Mouse (Mus musculus) cerebellum, postnatal 14 days (tissue): ENCODE data around the gene Jdp2.
A peak's percentile ranks its signal among the peaks of the same experiment; 100 is the strongest.

ENCODE experiments used
- DNase-seq, 2 experiments: peaks; one replicate each; pipeline ENCODE4 v3.0.0; 2021; ENCODE audit warnings: mixed read lengths in 2 of 2

Gene Jdp2

GRCm38 (mm10) chr12:85638541-85639325, 39.9 kb downstream of the Jdp2 start:
- peak in 1 of 2 experiments; percentile 33 for DNase-seq

DNA sequence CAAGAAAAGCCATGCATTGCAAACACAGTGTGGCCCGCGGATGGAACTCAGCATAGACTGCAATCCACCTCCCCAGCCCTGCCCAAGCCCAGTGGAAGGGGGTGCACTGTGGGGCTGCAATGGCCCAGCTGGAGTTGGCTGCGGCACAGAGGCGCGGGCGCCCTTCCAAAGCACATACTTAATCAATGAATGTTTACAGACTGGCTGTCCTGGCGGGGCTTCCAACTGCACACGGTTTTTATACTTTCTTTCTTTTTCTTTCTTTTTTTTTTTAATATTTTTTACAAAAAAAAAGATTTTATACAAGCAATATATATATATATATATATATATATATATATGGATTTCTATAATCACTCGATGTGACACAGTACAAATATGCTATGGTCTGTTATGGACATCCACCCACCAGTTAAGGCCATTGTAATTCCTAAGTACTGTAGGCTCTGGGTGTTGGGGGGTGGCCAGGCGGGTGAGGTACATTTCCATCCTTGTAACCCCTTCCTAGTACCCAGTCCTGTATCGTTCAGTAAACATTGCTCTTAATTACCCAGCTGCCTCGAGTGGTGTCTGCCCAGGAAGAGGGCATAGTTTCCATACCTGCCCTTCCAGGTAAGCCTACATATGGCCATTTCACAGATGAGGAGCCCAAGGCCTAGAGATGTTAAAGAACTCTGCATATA, 40.6 kb downstream of the Jdp2 start:
- peak; percentile 58 to 59 for DNase-seq

DNA sequence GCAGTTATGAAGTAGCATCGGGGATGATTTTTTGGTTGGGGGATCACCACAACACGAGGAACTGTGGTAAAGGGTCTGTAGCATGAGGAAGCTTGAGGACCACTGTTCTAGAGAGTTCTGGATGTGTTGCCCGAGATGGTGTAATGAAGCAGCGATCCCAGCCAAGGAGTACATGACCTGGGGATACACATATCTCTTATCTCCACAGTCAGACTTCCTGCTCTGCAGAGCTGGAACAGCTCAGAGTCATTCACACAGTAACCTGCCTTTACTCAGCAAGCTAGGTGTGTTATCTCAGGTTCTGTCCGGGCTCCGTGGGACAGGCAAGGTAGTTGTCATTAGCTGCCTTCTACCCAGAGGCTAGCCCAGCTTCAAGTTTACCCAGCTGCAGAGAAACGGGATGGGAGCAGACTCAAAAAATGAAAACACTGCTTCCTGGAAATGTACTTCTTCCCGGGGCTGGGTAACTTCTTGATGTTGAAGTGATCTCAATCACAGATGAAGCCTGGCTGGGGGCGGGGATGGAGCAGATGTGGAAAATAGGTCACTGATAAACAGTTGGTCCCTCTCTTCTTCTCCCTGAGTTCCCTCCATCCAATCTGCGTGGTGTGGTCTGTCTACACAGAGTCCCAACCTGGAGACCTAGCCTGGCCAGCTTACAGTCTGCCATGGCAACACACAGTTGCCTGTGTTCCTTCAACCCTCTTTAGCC, 42.2 kb downstream of the Jdp2 start:
- DNase-seq = no peak

DNA sequence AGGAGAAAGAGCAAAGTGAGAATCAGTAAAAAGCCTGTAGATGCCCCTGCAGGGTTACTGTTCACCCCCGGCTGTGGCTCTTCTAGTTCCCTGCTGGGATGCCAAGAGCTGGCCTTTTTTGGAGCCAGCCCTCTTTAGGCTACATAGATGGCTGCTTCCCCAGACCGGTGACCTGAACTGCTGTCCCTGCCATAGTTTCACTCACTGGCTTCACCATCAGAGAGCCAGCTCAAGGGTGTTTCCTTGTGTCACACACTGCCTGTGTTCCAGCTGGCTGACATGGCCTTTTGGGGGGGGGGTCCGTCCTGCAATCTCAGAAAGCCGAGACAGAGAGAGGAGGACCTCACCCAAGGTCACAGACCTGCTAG, 42.7 kb downstream of the Jdp2 start:
- DNase-seq = no peak

- no peak for DNase-seq
Observed at GRCm38 (mm10) chr12:85643735-85644134, 44.9 kb downstream of the Jdp2 start.

DNA sequence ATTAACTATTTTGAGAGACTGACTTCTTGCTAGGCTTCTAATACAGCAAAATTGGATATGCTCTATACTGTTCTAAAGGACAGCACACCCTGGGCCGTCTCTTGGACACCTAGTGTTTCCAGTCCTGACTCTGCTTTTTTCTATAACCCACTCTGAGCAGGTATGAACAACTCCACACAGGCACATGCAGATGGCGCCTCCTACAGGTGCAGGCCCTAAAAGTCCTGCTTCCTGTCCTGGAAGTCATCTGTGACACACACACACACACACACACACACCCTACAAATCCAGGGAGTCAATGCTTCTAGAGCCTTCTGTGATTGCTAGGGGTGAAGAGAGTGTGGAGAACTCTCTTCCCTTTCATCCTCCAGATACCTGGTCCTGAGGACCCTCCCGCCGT, 46.8 kb downstream of the Jdp2 start:
- peak; percentile 62 to 74 for DNase-seq

DNA sequence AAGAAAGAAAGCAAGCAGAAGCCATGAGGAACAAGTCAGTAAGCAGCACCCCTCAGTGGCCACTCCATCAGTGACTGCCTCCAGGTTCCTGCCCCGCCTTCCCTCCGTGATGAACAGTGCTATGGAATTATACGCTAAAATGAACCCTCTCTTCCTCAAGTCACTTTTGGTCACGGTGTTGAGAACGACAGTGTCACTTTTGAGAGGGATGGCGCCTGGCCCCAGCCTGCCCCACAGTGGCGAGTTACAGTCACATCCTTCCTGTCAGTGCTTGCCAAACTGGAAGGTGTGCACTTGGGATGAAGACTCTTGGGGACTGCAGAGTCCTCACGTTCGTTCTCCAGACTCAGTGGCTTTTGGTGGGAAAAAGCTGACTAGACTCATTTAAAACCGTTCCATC, 48.5 kb downstream of the Jdp2 start:
- DNase-seq = peak; percentile 52 to 60

DNA sequence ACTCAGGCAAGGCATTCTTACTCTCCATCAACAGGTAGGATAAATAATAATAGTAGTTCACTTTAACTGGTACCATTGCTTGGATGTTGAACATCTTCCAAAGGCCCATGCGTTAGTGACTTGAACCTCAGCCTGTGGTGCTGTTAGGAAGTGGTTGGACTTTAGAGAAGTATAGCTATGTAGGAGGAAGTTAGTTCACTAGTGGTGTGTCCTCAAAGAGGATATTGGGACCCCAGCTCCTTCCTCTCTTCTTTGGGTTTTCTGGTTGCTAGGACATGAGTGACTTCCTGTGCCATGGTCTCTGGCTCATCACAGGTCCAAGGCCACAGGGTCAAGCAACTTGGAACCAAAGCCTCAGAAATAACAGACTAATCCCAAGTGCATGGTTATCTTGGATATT, 49.1 kb downstream of the Jdp2 start:
- no peak for DNase-seq

GRCm38 (mm10) chr12:85659319-85659718, 60.5 kb downstream of the Jdp2 start:
- DNase-seq = peak in 1 of 2 experiments; percentile 54

- no peak for DNase-seq
Observed at GRCm38 (mm10) chr12:85660855-85661254, 62.0 kb downstream of the Jdp2 start.

- DNase-seq = peak; percentile 37 to 46
Observed at GRCm38 (mm10) chr12:85662232-85662631, 63.4 kb downstream of the Jdp2 start.

DNA sequence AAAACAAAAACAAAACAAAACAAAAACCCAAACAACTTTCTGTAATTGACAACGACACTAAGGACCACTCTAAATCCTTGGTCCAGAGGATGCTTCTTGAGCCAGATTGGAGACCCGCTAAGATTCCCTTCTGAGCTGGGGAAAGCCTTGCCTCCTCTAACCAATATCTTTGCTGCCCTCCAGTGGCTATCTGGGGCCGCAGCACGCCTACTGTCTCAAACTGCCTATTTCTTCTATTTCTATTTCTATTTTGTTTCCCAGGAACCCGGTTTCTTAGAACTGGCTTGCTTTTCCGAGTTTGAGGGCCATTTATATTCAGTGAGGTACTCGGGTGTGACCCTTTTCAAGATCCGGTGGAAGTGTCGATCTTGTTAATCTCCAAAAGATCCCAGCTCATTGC, 64.1 kb downstream of the Jdp2 start:
- peak; percentile 86 to 88 for DNase-seq

DNA sequence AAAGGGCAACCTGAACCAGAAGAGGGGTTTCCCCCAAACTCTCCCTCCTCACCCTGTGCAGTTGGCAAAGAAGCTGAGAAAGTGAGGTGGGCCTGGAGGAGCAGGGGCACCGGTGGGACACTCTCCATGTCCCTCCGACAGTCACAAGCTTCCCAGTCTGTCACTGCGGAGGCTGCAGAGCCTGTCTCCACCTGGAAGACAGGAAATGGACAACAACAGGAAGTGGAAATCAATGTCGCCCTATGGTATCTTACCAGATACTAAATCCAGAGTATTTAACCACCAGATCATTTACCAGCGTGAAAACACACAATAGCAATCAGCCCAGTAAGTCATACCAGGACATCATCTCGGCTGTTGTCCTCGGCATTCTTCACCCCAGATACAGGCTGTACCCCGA, 67.3 kb downstream of the Jdp2 start:
- no peak for DNase-seq

DNA sequence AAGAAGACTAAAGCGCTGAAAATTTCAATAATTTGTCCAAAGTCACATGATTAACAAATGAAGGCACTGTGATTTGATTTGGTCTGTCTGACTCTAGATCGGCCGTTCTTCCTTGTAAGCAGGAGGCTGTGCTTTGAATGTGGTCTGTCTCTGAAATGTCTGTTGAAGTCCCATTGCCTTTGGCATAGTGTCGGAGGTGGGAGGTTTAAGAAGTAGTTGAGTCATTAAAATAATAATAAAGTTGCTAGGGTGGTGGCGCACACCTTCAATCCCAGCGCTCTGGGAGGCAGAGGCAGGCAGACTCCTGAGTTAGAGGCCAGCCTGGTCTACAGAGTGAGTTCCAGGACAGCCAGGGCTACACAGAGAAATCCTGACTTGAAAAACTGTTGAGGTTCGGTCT, 68.2 kb downstream of the Jdp2 start:
- DNase-seq = no peak

DNA sequence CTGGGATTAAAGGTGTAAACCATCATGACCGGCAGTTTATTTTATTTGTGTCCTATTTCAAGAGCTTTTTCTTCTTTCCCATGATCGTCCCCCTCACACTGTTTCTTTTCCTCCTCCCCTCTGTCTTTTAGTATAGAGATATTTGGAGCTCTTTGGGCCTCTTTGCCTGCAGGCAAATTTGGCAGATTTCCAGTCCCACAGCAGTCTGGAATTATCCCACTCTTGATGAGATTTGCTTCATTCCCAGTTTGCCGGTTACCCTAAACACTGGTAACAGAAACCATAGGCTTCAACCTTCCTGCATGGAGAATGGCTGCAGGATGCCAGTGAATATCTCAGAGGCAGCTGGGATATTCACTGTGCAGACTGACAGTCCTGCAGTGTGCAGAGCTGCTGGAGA, 69.9 kb downstream of the Jdp2 start:
- DNase-seq = peak; percentile 21 to 40

DNA sequence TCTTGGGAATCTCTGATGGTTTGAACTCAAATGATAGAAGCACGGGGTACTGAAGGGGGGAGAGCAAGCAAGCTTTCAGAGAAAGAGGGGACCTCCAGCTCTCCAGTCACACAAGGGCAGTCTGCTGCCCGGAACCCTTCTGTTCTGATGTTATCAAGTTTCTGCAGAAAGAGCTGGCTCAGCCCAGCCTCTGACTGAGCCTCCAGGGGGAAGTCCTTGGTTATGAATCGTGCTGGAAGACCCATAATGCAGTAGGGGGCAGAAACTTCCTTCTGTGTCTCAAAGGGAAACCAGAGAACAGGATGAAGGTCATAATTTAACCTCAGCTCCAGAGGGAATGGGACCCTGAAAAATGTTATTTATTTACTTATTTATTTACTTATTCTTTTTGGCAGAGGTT, 71.3 kb downstream of the Jdp2 start:
- DNase-seq = no peak

DNA sequence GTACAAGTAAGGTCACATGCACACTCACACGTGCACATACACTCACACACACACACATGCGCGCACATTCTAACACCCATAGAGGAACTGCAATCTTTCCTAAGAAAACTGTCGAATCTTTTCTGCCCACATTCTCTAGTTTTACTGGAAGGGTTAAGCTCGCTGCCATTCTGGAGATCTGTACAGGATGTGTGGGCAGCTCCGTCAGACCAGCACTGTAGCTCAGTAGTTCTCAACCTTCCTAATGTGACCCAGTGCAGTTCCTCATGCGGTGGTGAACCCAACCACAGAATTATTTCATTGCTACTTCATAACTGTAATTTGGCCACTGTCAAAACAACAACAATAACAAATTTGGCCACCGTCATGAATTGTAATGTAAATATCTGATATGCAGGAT, 75.1 kb downstream of the Jdp2 start:
- DNase-seq = no peak

GRCm38 (mm10) chr12:85679117-85679516, 80.3 kb downstream of the Jdp2 start:
- DNase-seq = no peak

DNA sequence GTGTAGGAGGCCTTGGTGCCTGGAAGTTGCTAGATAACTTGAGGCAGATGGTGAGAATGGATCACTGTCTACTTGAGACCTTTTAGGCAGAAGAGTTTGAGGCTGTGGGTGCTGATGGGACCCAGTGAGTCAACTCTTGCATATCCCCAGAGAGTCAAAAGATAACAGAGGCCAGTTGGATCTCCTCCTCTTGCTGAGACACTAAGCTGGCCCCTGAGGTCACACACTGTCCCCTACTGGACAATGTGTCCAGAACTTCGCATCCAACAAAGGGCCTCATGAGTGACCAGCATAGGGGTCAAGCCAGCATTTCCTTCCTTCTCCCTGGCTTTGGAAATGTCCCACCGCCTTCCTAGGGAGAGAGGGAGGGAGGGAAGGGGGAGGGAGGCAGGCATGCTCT, 81.0 kb downstream of the Jdp2 start:
- no peak for DNase-seq

DNA sequence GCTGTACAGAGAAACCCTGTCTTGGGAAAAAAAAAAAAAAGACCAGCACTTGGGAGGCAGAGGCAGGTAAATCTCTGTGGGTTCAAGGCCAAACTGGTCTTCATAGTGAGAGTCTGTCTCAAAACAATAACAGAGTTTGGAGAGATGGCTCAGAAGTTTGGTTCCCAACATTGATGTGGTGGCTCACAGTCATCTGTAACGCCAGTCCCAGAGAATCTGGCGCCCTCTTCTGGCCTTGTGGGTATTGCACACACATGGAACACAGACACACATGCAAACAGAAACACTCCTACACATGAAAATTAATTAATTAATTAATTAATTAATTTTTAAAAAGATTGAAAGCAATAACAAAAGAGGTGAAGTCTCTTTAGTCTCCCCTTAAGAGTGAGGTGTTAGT, 83.5 kb downstream of the Jdp2 start:
- peak in 1 of 2 experiments; percentile 35 for DNase-seq

GRCm38 (mm10) chr12:85684411-85685275, 85.8 kb downstream of the Jdp2 start:
- DNase-seq = no peak

GRCm38 (mm10) chr12:85686466-85687216, 87.8 kb downstream of the Jdp2 start, which contains the start of gene Batf:
TSS of gene Batf (plus strand) at chr12:85686669.
- DNase-seq = no peak
